Mouse (Mus musculus) brain, embryonic 14.5 days (tissue): ENCODE data around the gene Vangl1.

Experiments used
- CTCF ChIP-seq: fragments of 200-500 bp; IDR thresholded peaks from 2 replicates; pipeline ENCODE4 v1.5.1; 2012; ENCODE audit warnings: inconsistent platforms, mild to moderate bottlenecking, moderate library complexity, borderline replicate concordance; ENCODE audit not compliant: insufficient read depth, insufficient read length; ENCODE audit errors: extremely low read depth
- POLR2A ChIP-seq: fragments of 200-500 bp; IDR thresholded peaks from 2 replicates; pipeline ENCODE4 v1.6.1; 2012; ENCODE audit warnings: mild to moderate bottlenecking, inconsistent platforms, borderline replicate concordance; ENCODE audit not compliant: poor library complexity, insufficient read depth, insufficient read length, severe bottlenecking; ENCODE audit errors: extremely low read depth

GRCm38 (mm10) chr3:102182601-102183000 is 21.9 kb downstream of the Vangl1 start:
- TF ChIP-seq POLR2A (no peak), CTCF (no peak)
